8 mouse cellular contexts compared by ENCODE assay signal in the genomic region with DNA sequence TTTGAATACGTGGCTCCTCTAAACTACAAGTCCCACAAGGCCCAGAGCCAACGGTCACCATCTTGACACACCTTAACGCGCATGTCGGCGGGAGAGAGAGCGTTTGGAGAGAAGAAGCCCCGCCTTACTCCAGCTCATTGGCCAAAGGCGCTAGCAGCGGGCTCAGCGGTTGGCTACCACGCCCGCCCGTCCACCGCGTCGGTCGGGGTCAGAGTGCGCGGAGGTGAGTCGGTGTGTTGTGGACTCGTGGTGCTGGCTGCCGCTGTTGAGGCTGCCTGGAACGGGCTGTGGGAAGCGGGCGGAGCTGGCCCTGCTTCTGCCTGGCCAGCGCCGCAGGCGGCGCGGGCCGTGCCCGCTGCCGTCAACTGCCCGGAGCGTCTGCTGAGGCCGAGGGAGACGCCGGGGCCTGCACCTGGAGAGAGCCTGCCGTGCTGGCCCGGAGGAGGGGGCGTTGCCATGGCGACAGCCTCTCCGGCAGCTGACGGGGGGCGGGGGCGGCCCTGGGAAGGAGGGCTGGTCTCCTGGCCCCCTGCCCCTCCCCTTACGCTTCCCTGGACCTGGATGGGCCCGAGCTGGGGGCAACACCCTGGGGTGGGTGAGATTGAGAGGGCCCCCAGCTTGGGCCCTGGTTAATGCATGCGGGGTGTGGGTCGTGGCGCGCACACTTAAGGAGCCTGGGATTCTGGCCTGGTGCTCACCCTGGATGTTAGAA. TPM values are rescaled to one million over a fixed set of nuclear protein-coding genes. Genes with fewer than 3 reads are reported as not detected.
DNase-seq lines count a peak whose midpoint lies in the region; ATAC-seq and TF ChIP-seq lines count a peak whose summit lies in the region.

A gene (plus strand): TSS at position 226 of the 712 bp plus-strand sequence.

- H3K79me2 ChIP-seq in MEL (ENCODE audit: control insufficient read depth, insufficient read depth, low read length, poor library complexity): peaks cover 10% of the 10 kb centered on the region

- TF ChIP-seq EP300 in MEL (IDR thresholded peaks at IDR 0.05; ENCODE audit: low read depth in 1 of 2, low read length in 2 of 2): no peak

- peaks cover under 1 to 29% of the 10 kb centered on the region in 2 experiments; a peak in 3 of 4 replicates for H3K4me1 ChIP-seq in MEL (ENCODE audit: control insufficient read depth in 1 of 2, insufficient read depth in 2 of 2, low read length in 2 of 2)
- H3K4me1 ChIP-seq in cerebellum, adult 2 months (ENCODE audit: control insufficient read depth, insufficient read depth, low read length): peaks cover 4% of the 10 kb centered on the region; the same call in 1 of the 2 replicates
- peaks cover 18% of the 10 kb centered on the region for H3K4me1 ChIP-seq in forebrain, postnatal 0 days (ENCODE audit: insufficient read depth)
- peaks cover 15% of the 10 kb centered on the region for H3K4me1 ChIP-seq in lung, embryonic 15.5 days

- peak within 1 kb of the TSS; percentile 85 for H3K9ac ChIP-seq in MEL (ENCODE audit: control insufficient read depth, low read depth, low read length, poor library complexity, severe bottlenecking)
- peak within 1 kb of the TSS; percentile 80 for H3K9ac ChIP-seq in forebrain, postnatal 0 days
- H3K9ac ChIP-seq in lung, embryonic 15.5 days: peak within 1 kb of the TSS; percentile 88

- peak; percentile 62 to 77; a peak in 2 of 4 replicates for TF ChIP-seq POLR2A in MEL (IDR thresholded peaks at IDR 0.05; ENCODE audit: control insufficient read depth in 1 of 2, insufficient read depth in 1 of 2, low read depth in 1 of 2, low read length in 2 of 2, poor library complexity in 1 of 2)
- peak; percentile 52; the same call in 1 of the 2 replicates for TF ChIP-seq POLR2A in cerebellum, adult 2 months (IDR thresholded peaks at IDR 0.05; ENCODE audit: borderline replicate concordance, insufficient read depth, low read length)

- ATAC-seq in forebrain, postnatal 0 days: peak; percentile 100
- peak; percentile 99 for ATAC-seq in lung, embryonic 15.5 days (ENCODE audit: borderline replicate concordance, extremely low read depth, low FRiP score, low TSS enrichment)

- H3K36me3 ChIP-seq in MEL (ENCODE audit: control insufficient read depth in 1 of 2, insufficient read depth in 2 of 2, low read length in 2 of 2): peaks cover 0 to 25% of the 10 kb centered on the region in 2 experiments; a peak in 2 of 4 replicates
- no peaks in the 10 kb centered on the region for H3K36me3 ChIP-seq in forebrain, postnatal 0 days (ENCODE audit: insufficient read depth)
- H3K36me3 ChIP-seq in lung, embryonic 15.5 days: no peaks in the 10 kb centered on the region

- H3K9me3 ChIP-seq in MEL (replicated peaks; ENCODE audit: insufficient read depth, low read length): no peaks in the 10 kb centered on the region
- H3K9me3 ChIP-seq in forebrain, postnatal 0 days (ENCODE audit: low read length): no peaks in the 10 kb centered on the region
- no peaks in the 10 kb centered on the region for H3K9me3 ChIP-seq in lung, embryonic 15.5 days

- peak within 1 kb of the TSS; percentile 73 for H3K4me2 ChIP-seq in forebrain, postnatal 0 days (ENCODE audit: low read depth)
- peak within 1 kb of the TSS; percentile 81 for H3K4me2 ChIP-seq in lung, embryonic 15.5 days

- DNase-seq in MEL (ENCODE audit: low read depth, low spot score): peak; percentile 98
- peak; percentile 98 to 99 for DNase-seq in cerebellum, adult 2 months
- DNase-seq in forebrain, postnatal 0 days: peak; percentile 99
- peak; percentile 98 for DNase-seq in heart, postnatal 4 days
- peak; percentile 98 for DNase-seq in layer of hippocampus, adult 8-10 months (ENCODE audit: low spot score in 2 of 2)
- peak; percentile 97 for DNase-seq in ovary, adult 18-20 months (ENCODE audit: low spot score)
- DNase-seq in thymus, postnatal 0 days (ENCODE audit: low spot score): peak; percentile 98

- no peak for TF ChIP-seq RAD21 in MEL (IDR thresholded peaks at IDR 0.05; ENCODE audit: low read depth, low read length)

- no peak for TF ChIP-seq CTCF in MEL (IDR thresholded peaks at IDR 0.05 in 2 of 3, conservative IDR thresholded peaks at IDR 0.05 in 1 of 3; ENCODE audit: control insufficient read depth in 1 of 3, insufficient read depth in 1 of 3, low read depth in 2 of 3, low read length in 3 of 3, poor library complexity in 1 of 3, severe bottlenecking in 1 of 3)
- no peak for TF ChIP-seq CTCF in cerebellum, adult 2 months (IDR thresholded peaks at IDR 0.05; ENCODE audit: borderline replicate concordance, insufficient read depth, low read depth, low read length)
- no peak for TF ChIP-seq CTCF in forebrain, postnatal 0 days (IDR thresholded peaks at IDR 0.05; ENCODE audit: low read depth)

- peak within 1 kb of the TSS; percentile 78 to 80 for H3K4me3 ChIP-seq in MEL (ENCODE audit: control insufficient read depth in 1 of 2, insufficient read depth in 1 of 2, low read depth in 2 of 2, low read length in 2 of 2)
- H3K4me3 ChIP-seq in cerebellum, adult 2 months (replicated peaks; ENCODE audit: insufficient read depth, low read depth, low read length): peak within 1 kb of the TSS; percentile 34
- peak within 1 kb of the TSS; percentile 70 for H3K4me3 ChIP-seq in forebrain, postnatal 0 days (ENCODE audit: low read depth, low read length)
- peak within 1 kb of the TSS; percentile 85 for H3K4me3 ChIP-seq in lung, embryonic 15.5 days

- H3K27ac ChIP-seq in MEL (ENCODE audit: control insufficient read depth, low read depth, low read length): no peak within 1 kb of the TSS
- H3K27ac ChIP-seq in cerebellum, adult 2 months (ENCODE audit: insufficient read depth, low read length): no peak within 1 kb of the TSS
- peak within 1 kb of the TSS; percentile 75 for H3K27ac ChIP-seq in forebrain, postnatal 0 days (ENCODE audit: low read depth, low read length)
- H3K27ac ChIP-seq in lung, embryonic 15.5 days: peak within 1 kb of the TSS; percentile 76

- under 1% methylated on average over 53 of the region's 53 CpGs for WGBS in cerebellum, adult 2 months
- 3% methylated on average over 50 of the region's 53 CpGs for WGBS in forebrain, postnatal 0 days
- under 1% methylated on average over 41 of the region's 53 CpGs for WGBS in lung, embryonic 15.5 days

- no peaks in the 10 kb centered on the region for H3K27me3 ChIP-seq in MEL (ENCODE audit: control insufficient read depth in 1 of 2, insufficient read depth in 2 of 2, low read length in 2 of 2)
- no peaks in the 10 kb centered on the region for H3K27me3 ChIP-seq in cerebellum, adult 2 months (ENCODE audit: control insufficient read depth, insufficient read depth, low read length)
- H3K27me3 ChIP-seq in forebrain, postnatal 0 days (ENCODE audit: insufficient read depth, low read length): no peaks in the 10 kb centered on the region
- no peaks in the 10 kb centered on the region for H3K27me3 ChIP-seq in lung, embryonic 15.5 days

TF ChIP-seq in MEL, 35 proteins besides CTCF, POLR2A, EP300 and RAD21:
- TF ChIP-seq NRF1 (IDR thresholded peaks at IDR 0.05; ENCODE audit: insufficient read depth, low read depth, low read length, poor library complexity, severe bottlenecking) (peak; percentile 88), MXI1 (IDR thresholded peaks at IDR 0.05; ENCODE audit: low read depth, low read length) (peak; percentile 95), SIN3A (IDR thresholded peaks at IDR 0.05; ENCODE audit: low read length) (peak; percentile 94), TCF12 (IDR thresholded peaks at IDR 0.05; ENCODE audit: low read depth, low read length) (peak; percentile 4; the same call in 1 of the 2 replicates), ELF1 (IDR thresholded peaks at IDR 0.05; ENCODE audit: low read depth, low read length) (0 out of 2 replicates have a peak, but pooled peaks have one; percentile 11), ZNF384 (IDR thresholded peaks at IDR 0.05; ENCODE audit: low read depth, low read length) (no peak), MAZ (IDR thresholded peaks at IDR 0.05; ENCODE audit: low read depth, low read length) (peak; percentile 35; the same call in 1 of the 2 replicates), UBTF (IDR thresholded peaks at IDR 0.05; ENCODE audit: borderline replicate concordance, insufficient read depth, low read depth, low read length) (no peak), MYB (IDR thresholded peaks at IDR 0.05; ENCODE audit: low read depth, low read length) (peak; percentile 92), TBP (IDR thresholded peaks at IDR 0.05; ENCODE audit: low read depth, low read length) (peak; percentile 56; the same call in 1 of the 2 replicates), KAT2A (conservative IDR thresholded peaks at IDR 0.05; ENCODE audit: low read depth, low read length) (peak; percentile 94), HCFC1 (IDR thresholded peaks at IDR 0.05; ENCODE audit: low read depth, low read length) (peak; percentile 99), TAL1 (IDR thresholded peaks at IDR 0.05; ENCODE audit: low read length) (no peak), NELFE (IDR thresholded peaks at IDR 0.05; ENCODE audit: low read depth, low read length) (peak; percentile 51; the same call in 1 of the 2 replicates), MAX (IDR thresholded peaks at IDR 0.05; ENCODE audit: low read length) (peak; percentile 78; the same call in 1 of the 2 replicates), MYC (IDR thresholded peaks at IDR 0.05; ENCODE audit: low read depth, low read length) (peak; percentile 75), POLR2AphosphoS2 (IDR thresholded peaks at IDR 0.05; ENCODE audit: low read length) (no peak), CHD2 (IDR thresholded peaks at IDR 0.05; ENCODE audit: low read length) (peak; percentile 91)

RNA-seq across cellular contexts. Expression of the gene that starts here (rescaled TPM):
- 34.9 and 36.7 TPM in 2 replicates for total RNA-seq in MEL (2012; rRNA removed)
- polyA plus RNA-seq in MEL (2012; ENCODE audit: insufficient read depth in 1 of 2, insufficient read length in 2 of 2, low read depth in 1 of 2, low replicate concordance in 2 of 2, missing spikeins in 1 of 2): 10 to 100 TPM in 1 of 2 experiments, not detected in 1; 63.9 TPM
- 141 and 142 TPM in 2 replicates for polyA plus RNA-seq in cerebellum, adult 2 months (2012; rRNA removed)
- 269 and 276 TPM in 2 replicates for total RNA-seq in forebrain, postnatal 0 days (2014; rRNA removed)
- polyA plus RNA-seq in forebrain, postnatal 0 days (2015; fragmentation: Nextera tagmentation; extraction: Ambion mirVana): 379 and 380 TPM in 2 replicates
- total RNA-seq in heart, postnatal 4 days (2021): 10 to 100 TPM; 81.4 to 92.0 TPM
- 100 to 1,000 TPM; 182 to 220 (median 203) TPM for total RNA-seq in layer of hippocampus, adult 8-10 months (2022)
- polyA plus RNA-seq in lung, embryonic 15.5 days (2015; fragmentation: Nextera tagmentation; extraction: Ambion mirVana): 156 and 157 TPM in 2 replicates
- polyA plus RNA-seq in thymus, postnatal 0 days (2015; fragmentation: Nextera tagmentation; extraction: Ambion mirVana): 79.4 and 79.9 TPM in 2 replicates

Comparison
In these comparisons a context has a peak if more than half of its experiments do, and no peak if none do; other contexts are left out.
1. H3K27ac ChIP-seq: peak in forebrain, postnatal 0 days (single experiment) and lung, embryonic 15.5 days (single experiment); none in MEL (single experiment) and cerebellum, adult 2 months (single experiment).
2. H3K4me3 ChIP-seq: peak in every context shown above with its lines; median percentile 85 in lung, embryonic 15.5 days; 79 in MEL; 70 in forebrain, postnatal 0 days; 34 in cerebellum, adult 2 months.
3. Peak in every context shown above with its lines, with median percentiles within 50 percentile points of each other: DNase-seq and H3K9ac ChIP-seq.